Mouse (Mus musculus): ENCODE data around the gene Hand2. TPM values are rescaled to one million over a fixed set of nuclear protein-coding genes. Genes with fewer than 3 reads are reported as not detected.

The Hand2 gene
- polyA plus RNA-seq, 1 experiment: 0.07 TPM

DNA sequence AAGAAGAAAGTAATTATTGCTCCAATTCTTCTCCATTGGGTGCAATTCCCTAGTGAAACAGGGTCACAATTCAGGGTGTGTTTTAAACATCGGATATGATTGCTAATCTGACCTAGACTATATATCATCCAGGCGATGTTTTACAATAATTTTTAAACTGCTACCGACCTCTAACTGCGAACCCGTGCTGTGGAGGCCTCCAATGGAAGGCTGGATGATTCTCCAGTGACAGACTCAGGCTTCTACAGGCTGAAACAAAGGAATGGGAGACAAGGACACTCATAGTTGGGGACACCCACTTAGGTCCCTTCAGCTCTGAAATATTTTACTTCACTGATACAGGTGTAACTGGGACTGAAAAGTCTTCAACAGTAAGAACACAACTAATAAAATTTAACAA is 13.9 kb downstream of the Hand2 start:
- TF ChIP-seq POLR2A (IDR thresholded peaks at IDR 0.05; ENCODE audit: borderline replicate concordance, extremely low read depth, insufficient read depth, insufficient read length, poor library complexity, severe bottlenecking) (no peak), CTCF (IDR thresholded peaks at IDR 0.05; ENCODE audit: borderline replicate concordance, extremely low read depth, insufficient read depth, insufficient read length) (no peak)
- peak; percentile 38 for DNase-seq (ENCODE audit: low read depth)

DNA sequence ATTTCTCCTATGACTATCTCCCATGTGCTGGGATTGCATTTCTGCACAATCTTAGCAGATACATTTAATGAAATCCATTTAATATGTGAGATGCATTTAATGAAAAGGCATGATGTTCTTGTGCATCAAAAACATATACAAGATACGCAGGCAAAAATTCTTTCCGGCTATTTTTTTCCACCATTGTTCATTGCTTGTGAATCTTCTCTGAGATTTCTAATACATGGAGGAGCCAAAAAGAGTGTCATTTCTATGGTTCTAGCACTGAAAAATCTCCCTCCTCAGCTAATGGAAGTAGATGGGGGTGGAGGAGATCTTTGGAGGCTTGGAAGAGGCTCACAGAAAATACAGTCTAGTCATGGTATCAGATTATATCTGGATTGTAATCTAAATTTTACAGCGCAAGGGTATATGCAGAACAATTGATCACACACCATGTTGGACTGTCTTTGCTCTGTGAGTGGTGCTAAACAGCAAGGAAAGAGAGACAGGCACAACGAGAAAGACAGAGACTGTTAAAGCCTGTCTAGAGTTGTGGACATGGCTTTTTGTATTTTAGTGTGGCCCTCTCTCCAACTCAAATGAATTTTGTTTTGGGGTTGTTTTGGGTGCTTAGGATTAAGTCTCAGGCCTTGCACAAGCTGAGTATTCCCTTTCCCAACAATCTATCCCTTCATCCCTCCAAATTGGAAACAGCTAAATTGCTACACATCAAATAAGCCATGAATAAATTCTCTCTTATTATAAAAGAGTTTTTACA is 16.7 kb downstream of the Hand2 start:
- no peak for DNase-seq (ENCODE audit: low read depth)
- TF ChIP-seq CTCF (IDR thresholded peaks at IDR 0.05; ENCODE audit: borderline replicate concordance, extremely low read depth, insufficient read depth, insufficient read length) (no peak), POLR2A (IDR thresholded peaks at IDR 0.05; ENCODE audit: borderline replicate concordance, extremely low read depth, insufficient read depth, insufficient read length, poor library complexity, severe bottlenecking) (no peak)

DNA sequence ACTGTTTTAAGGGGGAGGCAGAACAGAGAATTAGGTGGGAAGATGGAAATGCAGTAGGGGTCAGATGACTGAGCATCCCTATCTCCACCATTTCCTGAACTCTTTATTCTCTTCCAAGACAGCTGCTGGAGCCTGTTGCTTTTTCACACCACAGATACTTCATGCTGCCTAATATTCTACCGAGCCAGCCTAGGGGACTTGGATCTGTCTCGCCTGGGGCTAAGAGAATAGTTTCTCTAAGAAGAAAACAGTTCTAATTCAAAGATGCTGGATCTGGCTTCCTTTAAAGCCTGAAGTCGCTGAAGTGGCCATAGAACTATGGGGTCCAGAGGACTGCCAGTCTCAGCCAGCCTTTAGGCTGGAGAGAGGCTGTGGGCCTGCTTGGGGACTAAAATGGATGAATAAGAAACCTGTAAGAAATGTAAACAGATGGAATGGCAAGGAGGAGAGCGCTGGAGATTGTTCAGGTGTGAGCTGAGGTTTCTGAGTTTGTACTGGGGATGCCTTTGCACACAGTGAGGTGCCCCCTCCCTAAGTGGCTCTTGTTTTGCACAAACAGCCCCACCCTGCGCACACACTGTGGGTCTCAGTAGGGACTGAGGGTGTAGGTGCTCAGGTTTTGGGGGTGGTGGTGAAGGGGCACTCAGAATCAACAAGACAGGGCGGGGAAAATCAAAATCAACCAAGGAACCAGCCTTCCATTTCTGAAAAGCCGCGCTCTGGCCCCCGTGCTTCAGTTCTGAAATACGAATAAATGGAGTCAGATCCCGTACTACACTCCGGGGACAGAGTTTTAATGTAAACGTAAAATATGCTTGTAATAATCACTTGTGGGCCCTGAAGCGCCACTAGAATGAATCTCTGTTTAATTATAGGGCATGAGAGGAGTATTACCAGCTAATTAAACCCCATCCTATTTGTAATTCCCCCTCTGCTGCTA is 19.2 kb downstream of the Hand2 start:
- DNase-seq (ENCODE audit: low read depth): peak; percentile 16
- TF ChIP-seq POLR2A (IDR thresholded peaks at IDR 0.05; ENCODE audit: borderline replicate concordance, extremely low read depth, insufficient read depth, insufficient read length, poor library complexity, severe bottlenecking) (no peak), CTCF (IDR thresholded peaks at IDR 0.05; ENCODE audit: borderline replicate concordance, extremely low read depth, insufficient read depth, insufficient read length) (no peak)

GRCm38 (mm10) chr8:57340840-57341540 is 20.2 kb downstream of the Hand2 start:
- no peak for TF ChIP-seq POLR2A (IDR thresholded peaks at IDR 0.05; ENCODE audit: borderline replicate concordance, extremely low read depth, insufficient read depth, insufficient read length, poor library complexity, severe bottlenecking)
- no peak for TF ChIP-seq CTCF (IDR thresholded peaks at IDR 0.05; ENCODE audit: borderline replicate concordance, extremely low read depth, insufficient read depth, insufficient read length)
- peak; percentile 35 for DNase-seq (ENCODE audit: low read depth)

- TF ChIP-seq CTCF (IDR thresholded peaks at IDR 0.05; ENCODE audit: borderline replicate concordance, extremely low read depth, insufficient read depth, insufficient read length) (no peak), POLR2A (IDR thresholded peaks at IDR 0.05; ENCODE audit: borderline replicate concordance, extremely low read depth, insufficient read depth, insufficient read length, poor library complexity, severe bottlenecking) (no peak)
- no peak for DNase-seq (ENCODE audit: low read depth)
Observed at GRCm38 (mm10) chr8:57341541-57341840, 20.7 kb downstream of the Hand2 start.

GRCm38 (mm10) chr8:57342386-57343090 is 21.8 kb downstream of the Hand2 start:
- peak; percentile 4 for DNase-seq (ENCODE audit: low read depth)
- TF ChIP-seq POLR2A (IDR thresholded peaks at IDR 0.05; ENCODE audit: borderline replicate concordance, extremely low read depth, insufficient read depth, insufficient read length, poor library complexity, severe bottlenecking) (no peak), CTCF (IDR thresholded peaks at IDR 0.05; ENCODE audit: borderline replicate concordance, extremely low read depth, insufficient read depth, insufficient read length) (no peak)

DNA sequence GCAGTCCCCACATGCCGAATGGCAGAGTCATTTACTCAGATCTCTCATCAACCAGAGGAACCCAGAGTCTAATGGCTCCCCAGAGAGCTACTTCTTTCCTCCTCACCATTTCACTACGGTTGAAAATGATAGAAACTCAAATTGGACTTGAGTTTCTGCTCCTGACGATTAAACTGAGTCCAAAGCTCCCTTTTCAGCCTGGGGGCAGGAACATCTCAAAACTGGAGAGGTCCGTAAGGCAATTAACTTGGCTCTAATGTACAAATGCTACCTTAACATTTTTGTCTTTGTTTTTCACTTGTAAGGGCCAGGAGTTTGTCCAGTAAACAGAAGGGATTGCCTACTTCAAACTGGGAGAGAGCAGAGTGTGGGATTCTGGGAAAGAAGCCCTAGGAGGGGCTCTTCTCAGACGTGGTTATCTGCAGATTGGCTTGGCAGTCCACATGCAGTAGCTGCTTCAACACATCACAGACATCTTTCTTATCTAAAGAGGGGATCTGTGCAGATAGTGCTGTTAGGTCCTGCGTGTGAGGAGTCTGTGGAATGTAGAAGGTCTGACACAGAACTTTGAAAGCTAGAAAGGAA is 23.0 kb downstream of the Hand2 start:
- no peak for TF ChIP-seq CTCF (IDR thresholded peaks at IDR 0.05; ENCODE audit: borderline replicate concordance, extremely low read depth, insufficient read depth, insufficient read length)
- TF ChIP-seq POLR2A (IDR thresholded peaks at IDR 0.05; ENCODE audit: borderline replicate concordance, extremely low read depth, insufficient read depth, insufficient read length, poor library complexity, severe bottlenecking): no peak
- no peak for DNase-seq (ENCODE audit: low read depth)

GRCm38 (mm10) chr8:57344956-57345870 is 24.4 kb downstream of the Hand2 start:
- TF ChIP-seq CTCF (IDR thresholded peaks at IDR 0.05; ENCODE audit: borderline replicate concordance, extremely low read depth, insufficient read depth, insufficient read length) (no peak), POLR2A (IDR thresholded peaks at IDR 0.05; ENCODE audit: borderline replicate concordance, extremely low read depth, insufficient read depth, insufficient read length, poor library complexity, severe bottlenecking) (no peak)
- peak; percentile 40 for DNase-seq (ENCODE audit: low read depth)

- TF ChIP-seq CTCF (IDR thresholded peaks at IDR 0.05; ENCODE audit: borderline replicate concordance, extremely low read depth, insufficient read depth, insufficient read length): no peak
- no peak for TF ChIP-seq POLR2A (IDR thresholded peaks at IDR 0.05; ENCODE audit: borderline replicate concordance, extremely low read depth, insufficient read depth, insufficient read length, poor library complexity, severe bottlenecking)
- DNase-seq (ENCODE audit: low read depth): no peak
Observed at GRCm38 (mm10) chr8:57346371-57346770, 25.6 kb downstream of the Hand2 start.
